Mouse (Mus musculus) hindbrain, embryonic 12.5 days (tissue): ENCODE results near the gene Tmem125. TPM values are rescaled to one million over a fixed set of nuclear protein-coding genes. Genes with fewer than 3 reads are reported as not detected.
"Not testable (repeated sequence)": the region's sequence is repeated elsewhere in the genome, so short reads cannot be mapped to it uniquely, and the experiment has no call there.

Experiments used
- ATAC-seq: fragments of 200-750 bp; cut with Nextera tagmentation; 2 replicates; pipeline ENCODE4 v1.8.0; 2017; ENCODE audit warnings: moderate TSS enrichment; ENCODE audit not compliant: low FRiP score
- H3K27ac ChIP-seq: fragments of 300-500 bp; sonication (generic); 2 replicates; pipeline ENCODE4 v1.5.1; 2016; ENCODE audit warnings: mild to moderate bottlenecking
- H3K27me3 ChIP-seq: fragments of 300-500 bp; sonication (generic); 2 replicates; pipeline ENCODE4 v1.6.1; 2016; ENCODE audit warnings: mild to moderate bottlenecking
- H3K36me3 ChIP-seq: fragments of 300-500 bp; sonication (generic); 2 replicates; pipeline ENCODE4 v1.6.1; 2016; ENCODE audit warnings: mild to moderate bottlenecking
- H3K4me1 ChIP-seq: fragments of 300-500 bp; sonication (generic); 2 replicates; pipeline ENCODE4 v1.6.1; 2016
- H3K4me2 ChIP-seq: fragments of 300-500 bp; sonication (generic); replicated peaks from 2 replicates; pipeline ENCODE4 v1.6.1; 2016; ENCODE audit warnings: mild to moderate bottlenecking
- H3K4me3 ChIP-seq: fragments of 300-500 bp; sonication (generic); 2 replicates; pipeline ENCODE4 v1.5.1; 2016; ENCODE audit warnings: mild to moderate bottlenecking
- H3K9ac ChIP-seq: fragments of 300-500 bp; sonication (generic); 2 replicates; pipeline ENCODE4 v1.6.1; 2016; ENCODE audit warnings: mild to moderate bottlenecking, moderate library complexity
- H3K9me3 ChIP-seq: fragments of 300-500 bp; sonication (generic); replicated peaks from 2 replicates; pipeline ENCODE4 v1.6.1; 2016; ENCODE audit warnings: mild to moderate bottlenecking
- WGBS: fragments of 180-500 bp; shearing (Covaris S2); methylation state at CpG from one replicate; pipeline ENCODE4 v1.1.7; 2016; 5-methylcytosine and 5-hydroxymethylcytosine counted together
- polyA plus RNA-seq: library from polyadenylated mRNA; unstranded; fragments of >200 nt; fragmentation: Nextera tagmentation; extraction: Ambion mirVana; gene quantifications from 2 replicates; pipeline ENCODE4 v1.2.1, GENCODE M21; 2016

The Tmem125 gene
- polyA plus RNA-seq, 1 experiment from 2014 or later = 0.81 TPM

- Histone ChIP-seq H3K27ac (no peak overlapping the region), H3K36me3 (no peaks in the 10 kb centered on the region), H3K9ac (no peak overlapping the region), H3K9me3 (0 out of 2 replicates have a peak, but pooled peaks cover 2% of the 10 kb centered on the region), H3K27me3 (peaks cover 8% of the 10 kb centered on the region; the same call in 1 of the 2 replicates), H3K4me1 (no peaks in the 10 kb centered on the region), H3K4me3 (no peak overlapping the region), H3K4me2 (no peak overlapping the region)
- WGBS = 80% methylated on average over 13 of the region's 13 CpGs
- ATAC-seq = no peak
Measured at GRCm38 (mm10) chr4:118564062-118564925, 20.4 kb upstream of the Tmem125 start.

GRCm38 (mm10) chr4:118553039-118553649, 9.3 kb upstream of the Tmem125 start:
- H3K36me3 ChIP-seq = no peaks in the 10 kb centered on the region
- no peak overlapping the region for H3K4me3 ChIP-seq
- H3K27ac ChIP-seq = no peak overlapping the region
- no peaks in the 10 kb centered on the region for H3K4me1 ChIP-seq
- no peak overlapping the region for H3K4me2 ChIP-seq
- WGBS = 88% methylated on average over 3 of the region's 3 CpGs
- no peak for ATAC-seq
- no peaks in the 10 kb centered on the region for H3K27me3 ChIP-seq
- H3K9me3 ChIP-seq = no peaks in the 10 kb centered on the region
- H3K9ac ChIP-seq = no peak overlapping the region

- not testable (repeated sequence) for H3K9ac ChIP-seq, H3K9me3 ChIP-seq, ATAC-seq, H3K4me2 ChIP-seq, H3K4me3 ChIP-seq, H3K27me3 ChIP-seq, H3K36me3 ChIP-seq, H3K4me1 ChIP-seq, H3K27ac ChIP-seq
- WGBS = 87% methylated on average over 10 of the region's 10 CpGs
Measured at GRCm38 (mm10) chr4:118548130-118548480, 4.3 kb upstream of the Tmem125 start.

- not testable (repeated sequence) for H3K36me3 ChIP-seq, H3K4me1 ChIP-seq, H3K27ac ChIP-seq, H3K4me3 ChIP-seq, H3K27me3 ChIP-seq, H3K9me3 ChIP-seq, H3K4me2 ChIP-seq, H3K9ac ChIP-seq, ATAC-seq
- WGBS = 89% methylated on average over 23 of the region's 23 CpGs
Measured at GRCm38 (mm10) chr4:118547424-118548129, 3.7 kb upstream of the Tmem125 start.

GRCm38 (mm10) chr4:118544441-118545127, 740 bp upstream of the Tmem125 start:
- H3K27me3 ChIP-seq = peaks cover 11% of the 10 kb centered on the region
- H3K4me2 ChIP-seq = no peak overlapping the region
- H3K9me3 ChIP-seq = no peaks in the 10 kb centered on the region
- H3K27ac ChIP-seq = no peak overlapping the region
- WGBS = 79% methylated on average over 14 of the region's 14 CpGs
- H3K4me1 ChIP-seq = peaks cover 5% of the 10 kb centered on the region; the same call in 1 of the 2 replicates
- H3K9ac ChIP-seq = no peak overlapping the region
- no peak for ATAC-seq
- H3K36me3 ChIP-seq = no peaks in the 10 kb centered on the region
- no peak overlapping the region for H3K4me3 ChIP-seq

- Histone ChIP-seq H3K27ac (no peak overlapping the region), H3K4me2 (peak overlapping the region; percentile 49), H3K27me3 (peaks cover 13% of the 10 kb centered on the region), H3K4me1 (peaks cover 5% of the 10 kb centered on the region; the same call in 1 of the 2 replicates), H3K4me3 (peak overlapping the region; percentile 25; the same call in 1 of the 2 replicates), H3K9ac (no peak overlapping the region), H3K36me3 (no peaks in the 10 kb centered on the region), H3K9me3 (no peaks in the 10 kb centered on the region)
- 17% methylated on average over 13 of the region's 13 CpGs for WGBS
- ATAC-seq = no peak
Measured at GRCm38 (mm10) chr4:118543158-118543530, 700 bp downstream of the Tmem125 start.

- H3K4me1 ChIP-seq = peaks cover 5% of the 10 kb centered on the region; the same call in 1 of the 2 replicates
- no peak overlapping the region for H3K27ac ChIP-seq
- H3K9me3 ChIP-seq = no peaks in the 10 kb centered on the region
- no peak overlapping the region for H3K9ac ChIP-seq
- no peak overlapping the region for H3K4me3 ChIP-seq
- H3K27me3 ChIP-seq = peaks cover 13% of the 10 kb centered on the region
- no peak for ATAC-seq
- peak overlapping the region; percentile 49; the same call in 1 of the 2 replicates for H3K4me2 ChIP-seq
- H3K36me3 ChIP-seq = no peaks in the 10 kb centered on the region
- 56% methylated on average over 9 of the region's 9 CpGs for WGBS
Measured at GRCm38 (mm10) chr4:118542510-118543157, 1.2 kb downstream of the Tmem125 start.

GRCm38 (mm10) chr4:118539904-118540303, 3.9 kb downstream of the Tmem125 start:
- WGBS = 13% methylated on average over 10 of the region's 10 CpGs
- H3K27me3 ChIP-seq = peaks cover 13% of the 10 kb centered on the region
- no peak for ATAC-seq

GRCm38 (mm10) chr4:118537801-118538200, 6.0 kb downstream of the Tmem125 start:
- ATAC-seq = no peak
- H3K9me3 ChIP-seq = no peaks in the 10 kb centered on the region
- WGBS = 53% methylated on average over 6 of the region's 6 CpGs
- no peak overlapping the region for H3K9ac ChIP-seq
- H3K4me2 ChIP-seq = no peak overlapping the region
- no peaks in the 10 kb centered on the region for H3K36me3 ChIP-seq
- no peak overlapping the region for H3K27ac ChIP-seq
- no peaks in the 10 kb centered on the region for H3K4me1 ChIP-seq
- peaks cover 10% of the 10 kb centered on the region for H3K27me3 ChIP-seq
- no peak overlapping the region for H3K4me3 ChIP-seq

More at GRCm38 (mm10) chr4:118539904-118540303, 3.9 kb downstream of the Tmem125 start:
- Histone ChIP-seq H3K4me3 (no peak overlapping the region), H3K4me2 (no peak overlapping the region), H3K9me3 (no peaks in the 10 kb centered on the region), H3K27ac (no peak overlapping the region), H3K9ac (no peak overlapping the region), H3K4me1 (peaks cover 5% of the 10 kb centered on the region; the same call in 1 of the 2 replicates), H3K36me3 (no peaks in the 10 kb centered on the region)

- Histone ChIP-seq H3K4me2 (no peak overlapping the region), H3K27me3 (peaks cover 6% of the 10 kb centered on the region), H3K9me3 (no peaks in the 10 kb centered on the region), H3K9ac (no peak overlapping the region), H3K36me3 (no peaks in the 10 kb centered on the region), H3K4me1 (no peaks in the 10 kb centered on the region), H3K27ac (no peak overlapping the region), H3K4me3 (no peak overlapping the region)
- 75% methylated on average over 6 of the region's 6 CpGs for WGBS
- ATAC-seq = no peak
Measured at GRCm38 (mm10) chr4:118535610-118536009, 8.2 kb downstream of the Tmem125 start.

- Histone ChIP-seq H3K9ac (no peak overlapping the region), H3K27me3 (no peaks in the 10 kb centered on the region; the same call in 1 of the 2 replicates), H3K36me3 (no peaks in the 10 kb centered on the region), H3K9me3 (no peaks in the 10 kb centered on the region), H3K27ac (no peak overlapping the region), H3K4me2 (no peak overlapping the region), H3K4me1 (no peaks in the 10 kb centered on the region), H3K4me3 (no peak overlapping the region)
- WGBS = 79% methylated on average over 7 of the region's 7 CpGs
- ATAC-seq = no peak
Measured at GRCm38 (mm10) chr4:118533605-118534004, 10.2 kb downstream of the Tmem125 start.
